Mouse (Mus musculus): ENCODE results near the gene Cnih3.

Cnih3 gene

GRCm38 (mm10) chr1:181403056-181403455 is 50.6 kb downstream of the Cnih3 start:
- no peak for DNase-seq (ENCODE audit: low read depth, low spot score)

- no peak for DNase-seq (ENCODE audit: low read depth, low spot score)
Observed at GRCm38 (mm10) chr1:181407281-181407680, 54.9 kb downstream of the Cnih3 start.

- no peak for DNase-seq (ENCODE audit: low read depth, low spot score)
Observed at GRCm38 (mm10) chr1:181408086-181408975, 55.9 kb downstream of the Cnih3 start.

GRCm38 (mm10) chr1:181409693-181410092 is 57.3 kb downstream of the Cnih3 start:
- DNase-seq (ENCODE audit: low read depth, low spot score), result no peak

- no peak for DNase-seq (ENCODE audit: low read depth, low spot score)
Observed at GRCm38 (mm10) chr1:181410647-181411254, 58.3 kb downstream of the Cnih3 start.

- DNase-seq (ENCODE audit: low read depth, low spot score), result no peak
Observed at GRCm38 (mm10) chr1:181414985-181415384, 62.6 kb downstream of the Cnih3 start.

GRCm38 (mm10) chr1:181416841-181417240 is 64.4 kb downstream of the Cnih3 start:
- no peak for DNase-seq (ENCODE audit: low read depth, low spot score)

- DNase-seq (ENCODE audit: low read depth, low spot score), result no peak
Observed at GRCm38 (mm10) chr1:181417937-181418523, 65.6 kb downstream of the Cnih3 start.

- DNase-seq (ENCODE audit: low read depth, low spot score), result no peak
Observed at GRCm38 (mm10) chr1:181420080-181420536, 67.7 kb downstream of the Cnih3 start.

GRCm38 (mm10) chr1:181422796-181423195 is 70.4 kb downstream of the Cnih3 start:
- DNase-seq (ENCODE audit: low read depth, low spot score), result no peak

GRCm38 (mm10) chr1:181424922-181425321 is 72.5 kb downstream of the Cnih3 start:
- DNase-seq (ENCODE audit: low read depth, low spot score), result no peak

GRCm38 (mm10) chr1:181425388-181425787 is 73.0 kb downstream of the Cnih3 start:
- DNase-seq (ENCODE audit: low read depth, low spot score), result no peak

- no peak for DNase-seq (ENCODE audit: low read depth, low spot score)
Observed at GRCm38 (mm10) chr1:181426406-181426805, 74.0 kb downstream of the Cnih3 start.

- DNase-seq (ENCODE audit: low read depth, low spot score), result no peak
Observed at GRCm38 (mm10) chr1:181433263-181433662, 80.8 kb downstream of the Cnih3 start.

GRCm38 (mm10) chr1:181435414-181435813 is 83.0 kb downstream of the Cnih3 start:
- DNase-seq (ENCODE audit: low read depth, low spot score), result no peak

- DNase-seq (ENCODE audit: low read depth, low spot score), result no peak
Observed at GRCm38 (mm10) chr1:181440982-181441603, 88.7 kb downstream of the Cnih3 start.

- no peak for DNase-seq (ENCODE audit: low read depth, low spot score)
Observed at GRCm38 (mm10) chr1:181441654-181442241, 89.3 kb downstream of the Cnih3 start.

GRCm38 (mm10) chr1:181445041-181445440 is 92.6 kb downstream of the Cnih3 start:
- DNase-seq (ENCODE audit: low read depth, low spot score), result no peak

GRCm38 (mm10) chr1:181445630-181446257 is 93.3 kb downstream of the Cnih3 start:
- DNase-seq (ENCODE audit: low read depth, low spot score), result peak; percentile 20

GRCm38 (mm10) chr1:181446591-181447114 is 94.2 kb downstream of the Cnih3 start:
- DNase-seq (ENCODE audit: low read depth, low spot score), result no peak

- no peak for DNase-seq (ENCODE audit: low read depth, low spot score)
Observed at GRCm38 (mm10) chr1:181447576-181447975, 95.1 kb downstream of the Cnih3 start.
